Mouse (Mus musculus) lung, embryonic 14.5 days (tissue): Measurements from ENCODE around the gene Mettl7b. TPM values are rescaled to one million over a fixed set of nuclear protein-coding genes. Genes with fewer than 3 reads are reported as not detected.

Experiments
- ATAC-seq: fragments of 200-750 bp; cut with Nextera tagmentation; 2 replicates; pipeline ENCODE4 v1.8.0; 2017; ENCODE audit warnings: mild to moderate bottlenecking, moderate TSS enrichment, moderate library complexity; ENCODE audit not compliant: insufficient read depth
- DNase-seq: peaks from one replicate; pipeline ENCODE4 v3.0.0-alpha.2; 2015
- H3K27ac ChIP-seq: fragments of 300-500 bp; sonication (generic); 2 replicates; pipeline ENCODE4 v1.5.1; 2014; ENCODE audit warnings: low read depth, mild to moderate bottlenecking, moderate library complexity
- H3K27me3 ChIP-seq: fragments of 300-500 bp; sonication (generic); 2 replicates; pipeline ENCODE4 v1.6.1; 2014; ENCODE audit warnings: low read length, control low read depth; ENCODE audit not compliant: insufficient read depth
- H3K36me3 ChIP-seq: fragments of 300-500 bp; sonication (generic); 2 replicates; pipeline ENCODE4 v1.6.1; 2014; ENCODE audit warnings: control low read depth; ENCODE audit not compliant: insufficient read depth
- H3K4me1 ChIP-seq: fragments of 300-500 bp; sonication (generic); 2 replicates; pipeline ENCODE4 v1.6.1; 2014; ENCODE audit warnings: antibody characterized with exemption, control low read depth; ENCODE audit not compliant: insufficient read depth
- H3K4me2 ChIP-seq: fragments of 300-500 bp; sonication (generic); 2 replicates; pipeline ENCODE4 v1.6.1; 2014; ENCODE audit warnings: mild to moderate bottlenecking
- H3K4me3 ChIP-seq: fragments of 300-500 bp; sonication (generic); 2 replicates; pipeline ENCODE4 v1.5.1; 2014; ENCODE audit warnings: low read depth, low read length
- H3K9ac ChIP-seq: fragments of 300-500 bp; sonication (generic); 2 replicates; pipeline ENCODE4 v1.6.1; 2014
- H3K9me3 ChIP-seq: fragments of 300-500 bp; sonication (generic); 2 replicates; pipeline ENCODE4 v1.6.1; 2016; ENCODE audit warnings: low read depth, low read length, control low read depth
- CTCF ChIP-seq: IDR thresholded peaks from 2 replicates; pipeline ENCODE4 v1.5.1; 2016; ENCODE audit warnings: antibody characterized with exemption, low read depth
- WGBS: fragments of 180-500 bp; shearing (Covaris S2); extraction: QIAGEN DNeasy Blood & Tissue Kit; methylation state at CpG from one replicate; pipeline ENCODE4 v1.1.7; 2014; 5-methylcytosine and 5-hydroxymethylcytosine counted together
- polyA plus RNA-seq: library from polyadenylated mRNA; unstranded; fragments of >200 nt; fragmentation: Nextera tagmentation; extraction: Ambion mirVana; gene quantifications from 2 replicates; pipeline ENCODE4 v1.2.1, GENCODE M21; 2014

Mettl7b gene
- polyA plus RNA-seq, 1 experiment from 2014 or later, result not detected

GRCm38 (mm10) chr10:128910066-128910841, 50.5 kb downstream of the Mettl7b start:
- H3K9me3 ChIP-seq, result no peaks in the 10 kb centered on the region
- H3K27ac ChIP-seq, result peak overlapping the region; percentile 92
- peaks cover 30% of the 10 kb centered on the region for H3K36me3 ChIP-seq
- no peak for TF ChIP-seq CTCF
- H3K4me2 ChIP-seq, result peak overlapping the region; percentile 74
- DNase-seq (peak; percentile 76), ATAC-seq (peak; percentile 44)
- no peaks in the 10 kb centered on the region for H3K27me3 ChIP-seq
- peak overlapping the region; percentile 96 for H3K9ac ChIP-seq
- H3K4me3 ChIP-seq, result peak overlapping the region; percentile 86
- 1% methylated on average over 64 of the region's 66 CpGs for WGBS
- peaks cover 4% of the 10 kb centered on the region; the same call in 1 of the 2 replicates for H3K4me1 ChIP-seq

- Histone ChIP-seq H3K4me1 (peaks cover 4% of the 10 kb centered on the region; the same call in 1 of the 2 replicates), H3K9me3 (no peaks in the 10 kb centered on the region), H3K4me2 (peak overlapping the region; percentile 74), H3K4me3 (peak overlapping the region; percentile 86), H3K27me3 (no peaks in the 10 kb centered on the region), H3K9ac (peak overlapping the region; percentile 96), H3K36me3 (peaks cover 24% of the 10 kb centered on the region), H3K27ac (peak overlapping the region; percentile 92)
- no peak for TF ChIP-seq CTCF
- DNase-seq, result peak; percentile 92
- peak; percentile 84 for ATAC-seq
- WGBS, result under 1% methylated on average over 41 of the region's 41 CpGs
These were observed 51.2 kb downstream of the Mettl7b start for GRCm38 (mm10) chr10:128909567-128910028.

DNA sequence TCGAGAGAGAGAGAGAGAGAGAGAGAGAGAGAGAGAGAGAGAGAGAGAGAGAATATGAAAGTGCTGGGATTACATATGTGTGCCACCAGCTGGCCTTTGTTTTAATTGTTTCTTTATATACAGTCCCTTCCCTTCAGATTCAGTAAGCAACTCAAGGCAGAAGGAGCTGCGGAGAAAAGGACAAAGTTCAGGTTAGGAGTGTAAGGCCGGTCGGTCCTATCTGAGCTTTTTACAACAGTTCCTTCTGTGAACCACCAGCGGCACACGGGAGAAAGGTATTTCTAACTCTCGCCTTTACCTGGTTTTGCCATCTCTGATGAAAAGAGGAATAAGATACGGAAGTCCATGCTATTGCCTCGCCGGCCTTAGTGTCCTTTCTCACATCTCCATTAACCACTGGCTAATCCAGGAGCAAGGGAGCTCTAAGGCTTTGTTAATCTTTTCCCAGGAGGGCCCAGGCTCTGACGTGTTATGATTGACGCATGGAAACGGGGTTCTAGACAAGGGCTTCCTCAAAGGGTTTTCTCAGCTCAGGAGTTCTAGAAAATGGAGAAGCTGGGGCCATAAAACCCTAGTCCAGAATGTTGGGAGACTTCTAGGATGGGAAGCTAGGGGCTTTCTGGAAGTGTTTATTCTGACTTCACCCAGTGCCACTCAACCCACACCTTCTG, 51.9 kb downstream of the Mettl7b start:
- Histone ChIP-seq H3K27me3 (no peaks in the 10 kb centered on the region), H3K27ac (peak overlapping the region; percentile 92), H3K9ac (peak overlapping the region; percentile 96), H3K9me3 (no peaks in the 10 kb centered on the region), H3K36me3 (peaks cover 17% of the 10 kb centered on the region), H3K4me2 (peak overlapping the region; percentile 74), H3K4me3 (peak overlapping the region; percentile 86), H3K4me1 (peaks cover 4% of the 10 kb centered on the region; the same call in 1 of the 2 replicates)
- no peak for TF ChIP-seq CTCF
- DNase-seq (peak; percentile 44), ATAC-seq (no peak; the same call in 1 of the 2 replicates)
- WGBS, result 52% methylated on average over 13 of the region's 13 CpGs

Other genes starting within 250 kb of the Mettl7b start
- gene Dgka, start 216.1 kb downstream of the Mettl7b start, polyA plus RNA-seq, result 6.9 and 7.0 TPM in 2 replicates
- 37.4 and 39.1 TPM in 2 replicates for gene Pym1, start 213.1 kb downstream of the Mettl7b start, polyA plus RNA-seq
- gene Mmp19, start 170.1 kb downstream of the Mettl7b start, polyA plus RNA-seq, result 1.5 and 2.1 TPM in 2 replicates
- 34.9 and 38.2 TPM in 2 replicates for gene Dnajc14, start 156.9 kb downstream of the Mettl7b start, polyA plus RNA-seq
- 12.1 and 15.1 TPM in 2 replicates for gene Tmem198b, start 156.6 kb downstream of the Mettl7b start, polyA plus RNA-seq
- gene Sarnp, start 143.7 kb downstream of the Mettl7b start, polyA plus RNA-seq, result 223 and 227 TPM in 2 replicates
- gene Ormdl2, start 139.3 kb downstream of the Mettl7b start, polyA plus RNA-seq, result 55.8 and 63.9 TPM in 2 replicates
- gene Gdf11, start 69.3 kb downstream of the Mettl7b start, polyA plus RNA-seq, result 3.5 and 4.5 TPM in 2 replicates
- 458 and 459 TPM in 2 replicates for gene Cd63, start 60.0 kb downstream of the Mettl7b start, polyA plus RNA-seq
- gene Rdh5, start 38.1 kb downstream of the Mettl7b start, polyA plus RNA-seq, result 10.5 and 12.5 TPM in 2 replicates
- gene Bloc1s1, start 37.0 kb downstream of the Mettl7b start, polyA plus RNA-seq, result 175 and 180 TPM in 2 replicates
- 1.5 and 2.1 TPM in 2 replicates for gene Itga7, start 27.2 kb downstream of the Mettl7b start, polyA plus RNA-seq
- not detected in 2 replicates for gene Olfr9, start 28.4 kb upstream of the Mettl7b start, polyA plus RNA-seq
- not detected in 2 replicates for gene Olfr763, start 49.8 kb upstream of the Mettl7b start, polyA plus RNA-seq
- gene Olfr764-ps1, start 78.9 kb upstream of the Mettl7b start, polyA plus RNA-seq, result not detected in 2 replicates
- gene Olfr765, start 89.0 kb upstream of the Mettl7b start, polyA plus RNA-seq, result not detected in 2 replicates
- gene Olfr766-ps1, start 108.0 kb upstream of the Mettl7b start, polyA plus RNA-seq, result not detected in 2 replicates
- gene Olfr767, start 121.9 kb upstream of the Mettl7b start, polyA plus RNA-seq, result not detected in 2 replicates
- not detected in 2 replicates for gene Olfr768, start 138.4 kb upstream of the Mettl7b start, polyA plus RNA-seq
- gene Olfr769, start 156.9 kb upstream of the Mettl7b start, polyA plus RNA-seq, result not detected in 2 replicates
- not detected in 2 replicates for gene Olfr770, start 178.0 kb upstream of the Mettl7b start, polyA plus RNA-seq
- not detected in 2 replicates for gene Olfr771, start 203.8 kb upstream of the Mettl7b start, polyA plus RNA-seq
- gene Olfr772, start 216.9 kb upstream of the Mettl7b start, polyA plus RNA-seq, result not detected in 2 replicates
- gene Olfr773, start 226.4 kb upstream of the Mettl7b start, polyA plus RNA-seq, result not detected in 2 replicates